Mouse (Mus musculus) E14TG2a.4 (cell line): ENCODE measurements around the gene Gria4.
"Not testable (repeated sequence)": the region's sequence is repeated elsewhere in the genome, so short reads cannot be mapped to it uniquely, and the experiment has no call there.

Source experiments
- H3K27me3 ChIP-seq: 2 replicates; pipeline ENCODE4 v1.6.1; 2014; ENCODE audit warnings: low read length, control low read depth; ENCODE audit not compliant: insufficient read depth
- H3K36me3 ChIP-seq: 2 replicates; pipeline ENCODE4 v1.6.1; 2014; ENCODE audit warnings: low read length, control low read depth; ENCODE audit not compliant: insufficient read depth
- H3K4me1 ChIP-seq: replicated peaks from 2 replicates; pipeline ENCODE4 v1.6.1; 2014; ENCODE audit warnings: low read depth, low read length, control low read depth
- H3K4me3 ChIP-seq: replicated peaks from 2 replicates; pipeline ENCODE4 v1.5.1; 2014; ENCODE audit warnings: mild to moderate bottlenecking, low read length
- H3K9me3 ChIP-seq: 2 replicates; pipeline ENCODE4 v1.6.1; 2014; ENCODE audit warnings: low read length, control low read depth
- CTCF ChIP-seq: conservative IDR thresholded peaks from 2 replicates; pipeline ENCODE4 v1.5.1; 2014; ENCODE audit warnings: low read length
- NANOG ChIP-seq: IDR thresholded peaks from 2 replicates; pipeline ENCODE4 v1.6.1; 2014; ENCODE audit warnings: borderline replicate concordance, low read length, mixed read lengths
- POU5F1 ChIP-seq: IDR thresholded peaks from 2 replicates; pipeline ENCODE4 v1.6.1; 2014; ENCODE audit warnings: low read length, borderline replicate concordance

Gene Gria4

GRCm38 (mm10) chr9:4458193-4458592 lies 337.8 kb downstream of the Gria4 start:
- Histone ChIP-seq H3K27me3 (no peaks in the 10 kb centered on the region), H3K4me3 (no peak overlapping the region), H3K4me1 (no peaks in the 10 kb centered on the region), H3K36me3 (no peaks in the 10 kb centered on the region), H3K9me3 (no peaks in the 10 kb centered on the region)
- TF ChIP-seq POU5F1 = no peak
- TF ChIP-seq CTCF = no peak
- TF ChIP-seq NANOG = no peak

- Histone ChIP-seq H3K4me3 (no peak overlapping the region), H3K4me1 (no peaks in the 10 kb centered on the region), H3K36me3 (no peaks in the 10 kb centered on the region), H3K27me3 (no peaks in the 10 kb centered on the region), H3K9me3 (no peaks in the 10 kb centered on the region)
- no peak for TF ChIP-seq POU5F1
- no peak for TF ChIP-seq NANOG
- no peak for TF ChIP-seq CTCF
Observed at GRCm38 (mm10) chr9:4457644-4458043, 338.4 kb downstream of the Gria4 start.

GRCm38 (mm10) chr9:4442908-4443307 lies 353.1 kb downstream of the Gria4 start:
- no peaks in the 10 kb centered on the region for H3K36me3 ChIP-seq
- no peak overlapping the region for H3K4me3 ChIP-seq
- TF ChIP-seq CTCF (peak; percentile 58), POU5F1 (no peak), NANOG (no peak)
- H3K9me3 ChIP-seq = peaks cover 5% of the 10 kb centered on the region; the same call in 1 of the 2 replicates
- H3K4me1 ChIP-seq = no peaks in the 10 kb centered on the region
- H3K27me3 ChIP-seq = no peaks in the 10 kb centered on the region

- H3K4me3 ChIP-seq = peak overlapping the region; percentile 72
- not testable (repeated sequence) for H3K4me1 ChIP-seq, H3K9me3 ChIP-seq, H3K36me3 ChIP-seq, H3K27me3 ChIP-seq
Observed at GRCm38 (mm10) chr9:4400801-4401200, 395.2 kb downstream of the Gria4 start.

DNA sequence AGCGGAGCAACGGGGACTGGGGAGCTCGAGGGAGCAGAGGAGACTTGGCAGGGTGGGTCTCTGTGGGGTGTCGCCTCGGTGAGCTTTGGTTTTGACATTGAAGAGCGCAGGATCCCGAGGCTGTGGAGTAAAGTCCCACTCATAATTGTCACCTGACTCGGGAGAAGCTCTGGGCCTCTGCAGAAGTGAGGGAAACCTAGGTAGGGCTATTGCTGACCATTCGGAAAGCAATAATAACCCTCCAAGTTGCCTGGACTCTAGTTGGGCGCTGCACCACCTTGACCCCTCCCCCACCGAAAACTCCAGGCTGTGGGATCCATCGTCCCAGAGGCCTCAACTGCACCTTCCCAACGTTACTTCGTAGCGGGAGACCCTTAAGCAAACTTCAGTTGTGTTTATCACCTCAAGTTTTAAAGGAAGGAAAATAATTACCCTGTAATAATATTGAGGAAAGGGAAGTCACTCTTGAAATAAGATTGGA lies 419.4 kb downstream of the Gria4 start:
- no peaks in the 10 kb centered on the region for H3K9me3 ChIP-seq
- H3K4me3 ChIP-seq = peak overlapping the region; percentile 91
- TF ChIP-seq NANOG (no peak), POU5F1 (no peak), CTCF (no peak)
- no peaks in the 10 kb centered on the region for H3K27me3 ChIP-seq
- H3K36me3 ChIP-seq = peaks cover 14% of the 10 kb centered on the region
- peaks cover 11% of the 10 kb centered on the region for H3K4me1 ChIP-seq

DNA sequence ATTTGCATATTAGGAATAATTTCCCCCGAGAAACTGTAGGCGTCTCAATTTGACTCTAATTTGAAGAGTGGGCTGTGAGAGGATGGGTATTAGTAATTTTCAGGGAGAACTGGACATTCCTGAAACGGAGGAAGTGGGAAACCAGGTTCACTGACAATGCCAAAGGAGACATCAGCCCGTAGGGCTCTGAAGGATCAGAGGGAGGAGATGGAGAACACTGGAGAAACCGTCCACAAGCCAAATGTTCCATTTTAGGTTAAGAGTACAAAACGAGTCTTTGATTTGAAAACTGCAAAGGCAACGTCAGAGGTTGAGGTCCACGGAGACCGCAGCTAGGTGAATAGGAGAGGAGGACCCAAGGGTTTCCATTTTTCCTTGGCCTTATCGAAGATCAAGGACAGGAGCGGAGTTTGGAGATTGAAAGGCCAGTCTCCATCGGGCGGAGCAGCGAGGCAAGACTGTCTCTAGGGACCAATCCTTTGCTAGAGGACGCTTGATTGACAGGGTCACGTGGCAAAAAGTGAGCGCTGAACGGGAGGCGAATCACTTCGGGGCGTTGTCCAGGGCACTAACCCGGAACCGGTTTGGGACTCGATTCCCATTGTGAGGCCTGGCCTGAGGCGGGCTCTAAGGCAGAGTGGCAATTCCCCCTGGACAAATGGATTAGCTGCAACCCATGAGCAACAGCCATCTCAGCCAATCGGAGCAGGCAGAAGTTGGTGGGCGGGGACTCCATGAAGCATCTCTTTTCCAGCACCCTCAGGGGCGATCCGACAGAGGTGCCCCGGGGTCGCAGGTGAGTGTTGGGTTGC lies 420.0 kb downstream of the Gria4 start, which contains the start of gene Msantd4:
Gene Msantd4, plus strand, starts transcription at position 735 of the 812 bp plus-strand sequence.
- peaks cover 12% of the 10 kb centered on the region for H3K36me3 ChIP-seq

More for the DNA sequence above, 420.0 kb downstream of the Gria4 start, which contains the start of gene Msantd4:
- peak within 1 kb of the TSS; percentile 91 for H3K4me3 ChIP-seq
- no peaks in the 10 kb centered on the region for H3K27me3 ChIP-seq
- TF ChIP-seq NANOG = no peak
- no peak for TF ChIP-seq POU5F1
- no peak for TF ChIP-seq CTCF
- H3K4me1 ChIP-seq = peaks cover 11% of the 10 kb centered on the region
- H3K9me3 ChIP-seq = no peaks in the 10 kb centered on the region
